Mouse (Mus musculus): ENCODE measurements around the gene Smok3a. TPM values are rescaled to one million over a fixed set of nuclear protein-coding genes. Genes with fewer than 3 reads are reported as not detected.
"Not testable (repeated sequence)": the region's sequence is repeated elsewhere in the genome, so short reads cannot be mapped to it uniquely, and the experiment has no call there.

The Smok3a gene
- polyA plus RNA-seq (2014; fragmentation: Nextera tagmentation; extraction: Ambion mirVana), result not detected in 2 replicates

GRCm38 (mm10) chr5:138020961-138021479 is at the start of gene Smok3a, which contains the start of gene Smok3b:
Gene Smok3a (plus strand): TSS chr5:138021261.
Gene Smok3b (plus strand): TSS chr5:138021429.
- 94% methylated on average over 3 of the region's 7 CpGs for WGBS
- ATAC-seq (ENCODE audit: low FRiP score); H3K4me3 ChIP-seq (replicated peaks; ENCODE audit: low read length); H3K27ac ChIP-seq; H3K9ac ChIP-seq; DNase-seq (ENCODE audit: low spot score); H3K9me3 ChIP-seq (ENCODE audit: control insufficient read depth, low read length); H3K4me1 ChIP-seq (replicated peaks; ENCODE audit: control insufficient read depth, insufficient read depth, low read length); H3K27me3 ChIP-seq (ENCODE audit: control insufficient read depth, insufficient read depth, low read length); H3K4me2 ChIP-seq (replicated peaks); H3K36me3 ChIP-seq (replicated peaks; ENCODE audit: control insufficient read depth, insufficient read depth): not testable (repeated sequence)

GRCm38 (mm10) chr5:137973161-137973560 is 47.9 kb upstream of the Smok3a start:
- no peaks in the 10 kb centered on the region for H3K36me3 ChIP-seq (replicated peaks; ENCODE audit: control insufficient read depth, insufficient read depth)
- 84% methylated on average over 2 of the region's 2 CpGs for WGBS
- DNase-seq (ENCODE audit: low spot score) (no peak), ATAC-seq (ENCODE audit: low FRiP score) (no peak)
- no peaks in the 10 kb centered on the region for H3K9me3 ChIP-seq (ENCODE audit: control insufficient read depth, low read length)
- no peak overlapping the region for H3K4me3 ChIP-seq (replicated peaks; ENCODE audit: low read length)
- no peaks in the 10 kb centered on the region for H3K27me3 ChIP-seq (ENCODE audit: control insufficient read depth, insufficient read depth, low read length)
- no peak overlapping the region for H3K4me2 ChIP-seq (replicated peaks)
- H3K9ac ChIP-seq, result no peak overlapping the region
- H3K27ac ChIP-seq, result no peak overlapping the region
- no peaks in the 10 kb centered on the region for H3K4me1 ChIP-seq (replicated peaks; ENCODE audit: control insufficient read depth, insufficient read depth, low read length)

GRCm38 (mm10) chr5:137973738-137974137 is 47.3 kb upstream of the Smok3a start:
- Histone ChIP-seq H3K4me3 (replicated peaks; ENCODE audit: low read length) (no peak overlapping the region), H3K36me3 (replicated peaks; ENCODE audit: control insufficient read depth, insufficient read depth) (no peaks in the 10 kb centered on the region), H3K9me3 (ENCODE audit: control insufficient read depth, low read length) (no peaks in the 10 kb centered on the region), H3K27me3 (ENCODE audit: control insufficient read depth, insufficient read depth, low read length) (no peaks in the 10 kb centered on the region), H3K27ac (no peak overlapping the region), H3K4me2 (replicated peaks) (no peak overlapping the region), H3K4me1 (replicated peaks; ENCODE audit: control insufficient read depth, insufficient read depth, low read length) (no peaks in the 10 kb centered on the region), H3K9ac (no peak overlapping the region)
- ATAC-seq (ENCODE audit: low FRiP score) (no peak), DNase-seq (ENCODE audit: low spot score) (no peak)
- WGBS, result 55% methylated on average over 3 of the region's 3 CpGs

- Histone ChIP-seq H3K27ac (no peak overlapping the region), H3K4me1 (replicated peaks; ENCODE audit: control insufficient read depth, insufficient read depth, low read length) (no peaks in the 10 kb centered on the region), H3K9ac (no peak overlapping the region), H3K36me3 (replicated peaks; ENCODE audit: control insufficient read depth, insufficient read depth) (no peaks in the 10 kb centered on the region), H3K4me2 (replicated peaks) (no peak overlapping the region), H3K27me3 (ENCODE audit: control insufficient read depth, insufficient read depth, low read length) (no peaks in the 10 kb centered on the region), H3K9me3 (ENCODE audit: control insufficient read depth, low read length) (no peaks in the 10 kb centered on the region), H3K4me3 (replicated peaks; ENCODE audit: low read length) (no peak overlapping the region)
- DNase-seq (ENCODE audit: low spot score), result no peak
- WGBS, result 72% methylated on average over 3 of the region's 3 CpGs
- ATAC-seq (ENCODE audit: low FRiP score), result no peak
These were observed 46.3 kb upstream of the Smok3a start for GRCm38 (mm10) chr5:137974724-137975123.

- 53% methylated on average over 1 of the region's 1 CpGs for WGBS
- Histone ChIP-seq H3K27ac (no peak overlapping the region), H3K4me2 (replicated peaks) (no peak overlapping the region)
These were observed 45.6 kb upstream of the Smok3a start for GRCm38 (mm10) chr5:137975434-137975833.

GRCm38 (mm10) chr5:137977291-137977690 is 43.8 kb upstream of the Smok3a start:
- H3K9ac ChIP-seq, result no peak overlapping the region
- no peak for ATAC-seq (ENCODE audit: low FRiP score)
- no peak for DNase-seq (ENCODE audit: low spot score)
- no peaks in the 10 kb centered on the region for H3K4me1 ChIP-seq (replicated peaks; ENCODE audit: control insufficient read depth, insufficient read depth, low read length)
- no peak overlapping the region for H3K4me3 ChIP-seq (replicated peaks; ENCODE audit: low read length)
- no peaks in the 10 kb centered on the region for H3K36me3 ChIP-seq (replicated peaks; ENCODE audit: control insufficient read depth, insufficient read depth)
- no peaks in the 10 kb centered on the region for H3K9me3 ChIP-seq (ENCODE audit: control insufficient read depth, low read length)
- H3K27ac ChIP-seq, result no peak overlapping the region
- no peak overlapping the region for H3K4me2 ChIP-seq (replicated peaks)
- WGBS, result 54% methylated on average over 1 of the region's 1 CpGs
- no peaks in the 10 kb centered on the region for H3K27me3 ChIP-seq (ENCODE audit: control insufficient read depth, insufficient read depth, low read length)

More at GRCm38 (mm10) chr5:137975434-137975833, 45.6 kb upstream of the Smok3a start:
- Histone ChIP-seq H3K9me3 (ENCODE audit: control insufficient read depth, low read length) (no peaks in the 10 kb centered on the region), H3K4me3 (replicated peaks; ENCODE audit: low read length) (no peak overlapping the region), H3K36me3 (replicated peaks; ENCODE audit: control insufficient read depth, insufficient read depth) (no peaks in the 10 kb centered on the region), H3K9ac (no peak overlapping the region), H3K4me1 (replicated peaks; ENCODE audit: control insufficient read depth, insufficient read depth, low read length) (no peaks in the 10 kb centered on the region), H3K27me3 (ENCODE audit: control insufficient read depth, insufficient read depth, low read length) (no peaks in the 10 kb centered on the region)
- ATAC-seq (ENCODE audit: low FRiP score) (no peak), DNase-seq (ENCODE audit: low spot score) (no peak)

- WGBS, result 85% methylated on average over 2 of the region's 2 CpGs
- no peaks in the 10 kb centered on the region for H3K9me3 ChIP-seq (ENCODE audit: control insufficient read depth, low read length)
- H3K27ac ChIP-seq, result no peak overlapping the region
- H3K27me3 ChIP-seq (ENCODE audit: control insufficient read depth, insufficient read depth, low read length), result no peaks in the 10 kb centered on the region
- H3K4me2 ChIP-seq (replicated peaks), result no peak overlapping the region
- DNase-seq (ENCODE audit: low spot score) (no peak), ATAC-seq (ENCODE audit: low FRiP score) (no peak)
- H3K4me1 ChIP-seq (replicated peaks; ENCODE audit: control insufficient read depth, insufficient read depth, low read length), result no peaks in the 10 kb centered on the region
- H3K4me3 ChIP-seq (replicated peaks; ENCODE audit: low read length), result no peak overlapping the region
- H3K36me3 ChIP-seq (replicated peaks; ENCODE audit: control insufficient read depth, insufficient read depth), result no peaks in the 10 kb centered on the region
- H3K9ac ChIP-seq, result no peak overlapping the region
These were observed 42.0 kb upstream of the Smok3a start for GRCm38 (mm10) chr5:137979081-137979480.

- no peak for ATAC-seq (ENCODE audit: low FRiP score)
- 82% methylated on average over 4 of the region's 4 CpGs for WGBS
- no peak within 1 kb of the TSS for H3K9ac ChIP-seq
These were observed 39.8 kb upstream of the Smok3a start, which contains the start of gene Azgp1 for GRCm38 (mm10) chr5:137981300-137981699. Gene Azgp1 (plus strand): TSS chr5:137981520.

GRCm38 (mm10) chr5:137986351-137986750 is 34.7 kb upstream of the Smok3a start:
- WGBS, result 93% methylated on average over 1 of the region's 1 CpGs

More at GRCm38 (mm10) chr5:137981300-137981699, 39.8 kb upstream of the Smok3a start, which contains the start of gene Azgp1:
- no peak for DNase-seq (ENCODE audit: low spot score)
- Histone ChIP-seq H3K4me2 (replicated peaks) (no peak within 1 kb of the TSS), H3K27me3 (ENCODE audit: control insufficient read depth, insufficient read depth, low read length) (no peaks in the 10 kb centered on the region), H3K36me3 (replicated peaks; ENCODE audit: control insufficient read depth, insufficient read depth) (no peaks in the 10 kb centered on the region), H3K4me3 (replicated peaks; ENCODE audit: low read length) (no peak within 1 kb of the TSS), H3K9me3 (ENCODE audit: control insufficient read depth, low read length) (no peaks in the 10 kb centered on the region), H3K27ac (no peak within 1 kb of the TSS), H3K4me1 (replicated peaks; ENCODE audit: control insufficient read depth, insufficient read depth, low read length) (no peaks in the 10 kb centered on the region)

GRCm38 (mm10) chr5:138009437-138009836 is 11.6 kb upstream of the Smok3a start:
- Histone ChIP-seq H3K9ac (no peak overlapping the region), H3K4me2 (replicated peaks) (no peak overlapping the region), H3K4me1 (replicated peaks; ENCODE audit: control insufficient read depth, insufficient read depth, low read length) (no peaks in the 10 kb centered on the region), H3K36me3 (replicated peaks; ENCODE audit: control insufficient read depth, insufficient read depth) (no peaks in the 10 kb centered on the region), H3K4me3 (replicated peaks; ENCODE audit: low read length) (no peak overlapping the region), H3K27ac (no peak overlapping the region), H3K9me3 (ENCODE audit: control insufficient read depth, low read length) (no peaks in the 10 kb centered on the region), H3K27me3 (ENCODE audit: control insufficient read depth, insufficient read depth, low read length) (no peaks in the 10 kb centered on the region)
- 89% methylated on average over 5 of the region's 5 CpGs for WGBS
- ATAC-seq (ENCODE audit: low FRiP score) (no peak), DNase-seq (ENCODE audit: low spot score) (no peak)

More at GRCm38 (mm10) chr5:137986351-137986750, 34.7 kb upstream of the Smok3a start:
- no peak overlapping the region for H3K4me3 ChIP-seq (replicated peaks; ENCODE audit: low read length)
- no peaks in the 10 kb centered on the region for H3K36me3 ChIP-seq (replicated peaks; ENCODE audit: control insufficient read depth, insufficient read depth)
- no peak for ATAC-seq (ENCODE audit: low FRiP score)
- no peak overlapping the region for H3K27ac ChIP-seq
- no peak overlapping the region for H3K9ac ChIP-seq
- no peak for DNase-seq (ENCODE audit: low spot score)
- no peaks in the 10 kb centered on the region for H3K27me3 ChIP-seq (ENCODE audit: control insufficient read depth, insufficient read depth, low read length)
- no peak overlapping the region for H3K4me2 ChIP-seq (replicated peaks)
- no peaks in the 10 kb centered on the region for H3K9me3 ChIP-seq (ENCODE audit: control insufficient read depth, low read length)
- H3K4me1 ChIP-seq (replicated peaks; ENCODE audit: control insufficient read depth, insufficient read depth, low read length), result no peaks in the 10 kb centered on the region
